Mouse (Mus musculus) hindbrain, embryonic 16.5 days (tissue): ENCODE measurements at regions not wholly inside any gene's neighbourhood (a gene's known extent, or its start where the extent isn't known, plus 50 kb on each side); places are given as distances from the start of the nearest gene placed in this dataset.

Source experiments
- ATAC-seq: fragments of 200-750 bp; cut with Nextera tagmentation; 2 replicates; pipeline ENCODE4 v1.8.0; 2017; ENCODE audit warnings: moderate TSS enrichment, moderate library complexity
- H3K27ac ChIP-seq: fragments of 300-500 bp; sonication (generic); 2 replicates; pipeline ENCODE4 v1.5.1; 2014; ENCODE audit warnings: low read depth, mild to moderate bottlenecking, control low read depth, low read length, moderate library complexity
- H3K27me3 ChIP-seq: fragments of 300-500 bp; sonication (generic); replicated peaks from 2 replicates; pipeline ENCODE4 v1.6.1; 2014; ENCODE audit warnings: low read length; ENCODE audit not compliant: control insufficient read depth, insufficient read depth
- H3K36me3 ChIP-seq: fragments of 300-500 bp; sonication (generic); 2 replicates; pipeline ENCODE4 v1.6.1; 2014; ENCODE audit warnings: mild to moderate bottlenecking, low read length, moderate library complexity, mixed read lengths; ENCODE audit not compliant: control insufficient read depth, insufficient read depth
- H3K4me1 ChIP-seq: fragments of 300-500 bp; sonication (generic); 2 replicates; pipeline ENCODE4 v1.6.1; 2014; ENCODE audit warnings: low read depth, low read length; ENCODE audit not compliant: control insufficient read depth, insufficient read depth
- H3K4me2 ChIP-seq: fragments of 300-500 bp; sonication (generic); 2 replicates; pipeline ENCODE4 v1.6.1; 2014; ENCODE audit warnings: mild to moderate bottlenecking, low read length, control low read depth, moderate library complexity
- H3K4me3 ChIP-seq: fragments of 300-500 bp; sonication (generic); 2 replicates; pipeline ENCODE4 v1.5.1; 2014; ENCODE audit warnings: mild to moderate bottlenecking, low read length, control low read depth, moderate library complexity
- H3K9ac ChIP-seq: fragments of 300-500 bp; sonication (generic); 2 replicates; pipeline ENCODE4 v1.6.1; 2014; ENCODE audit warnings: low read depth, mild to moderate bottlenecking, control low read depth, low read length, moderate library complexity
- H3K9me3 ChIP-seq: fragments of 300-500 bp; sonication (generic); 2 replicates; pipeline ENCODE4 v1.6.1; 2014; ENCODE audit warnings: mild to moderate bottlenecking, low read length, moderate library complexity; ENCODE audit not compliant: control insufficient read depth
- WGBS: fragments of 180-500 bp; shearing (Covaris S2); extraction: QIAGEN DNeasy Blood & Tissue Kit; methylation state at CpG from one replicate; pipeline ENCODE4 v1.1.7; 2014; 5-methylcytosine and 5-hydroxymethylcytosine counted together

DNA sequence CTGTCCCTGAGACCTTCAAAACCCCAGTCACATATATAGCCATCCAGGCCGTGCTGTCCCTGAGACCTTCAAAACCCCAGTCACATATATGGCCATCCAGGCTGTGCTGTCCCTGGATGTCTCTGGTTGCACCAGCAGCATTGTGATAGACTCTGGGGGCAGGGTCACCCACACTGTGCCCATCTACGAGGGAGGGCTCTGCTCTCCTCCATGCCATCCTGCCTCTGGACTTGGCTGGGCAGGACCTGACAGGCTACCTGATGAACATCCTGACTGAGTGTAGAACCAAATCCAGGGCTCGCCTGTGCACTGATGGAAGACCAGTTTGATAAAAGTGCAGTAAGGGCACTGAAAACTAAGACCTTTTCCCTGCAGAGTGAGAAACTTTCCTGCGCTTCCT is 63.1 kb upstream of the S1pr3 start:
- WGBS = 63% methylated on average over 4 of the region's 4 CpGs
- peak; percentile 58; the same call in 1 of the 2 replicates for ATAC-seq
- Histone ChIP-seq H3K4me2 (no peak overlapping the region), H3K27ac (peak overlapping the region; percentile 39; the same call in 1 of the 2 replicates), H3K4me1 (peaks cover 12% of the 10 kb centered on the region), H3K27me3 (no peaks in the 10 kb centered on the region), H3K9me3 (peaks cover 3% of the 10 kb centered on the region; the same call in 1 of the 2 replicates), H3K9ac (no peak overlapping the region), H3K36me3 (no peaks in the 10 kb centered on the region), H3K4me3 (no peak overlapping the region)

- H3K4me3 ChIP-seq = no peak overlapping the region
- ATAC-seq = peak; percentile 85
- H3K36me3 ChIP-seq = no peaks in the 10 kb centered on the region
- 12% methylated on average over 8 of the region's 8 CpGs for WGBS
- peaks cover 3% of the 10 kb centered on the region; the same call in 1 of the 2 replicates for H3K9me3 ChIP-seq
- no peak overlapping the region for H3K4me2 ChIP-seq
- H3K27me3 ChIP-seq = no peaks in the 10 kb centered on the region
- H3K9ac ChIP-seq = no peak overlapping the region
- peaks cover 12% of the 10 kb centered on the region for H3K4me1 ChIP-seq
- peak overlapping the region; percentile 49 for H3K27ac ChIP-seq
Measured at GRCm38 (mm10) chr13:51345839-51346550, 62.4 kb upstream of the S1pr3 start.

- Histone ChIP-seq H3K4me2 (no peak overlapping the region), H3K27ac (no peak overlapping the region), H3K4me3 (no peak overlapping the region), H3K27me3 (no peaks in the 10 kb centered on the region), H3K9me3 (no peaks in the 10 kb centered on the region), H3K36me3 (no peaks in the 10 kb centered on the region), H3K9ac (no peak overlapping the region), H3K4me1 (peaks cover 12% of the 10 kb centered on the region)
- no peak for ATAC-seq
- 69% methylated on average over 4 of the region's 4 CpGs for WGBS
Measured at GRCm38 (mm10) chr13:51348707-51349106, 59.7 kb upstream of the S1pr3 start.

- H3K4me3 ChIP-seq = no peak overlapping the region
- no peaks in the 10 kb centered on the region for H3K9me3 ChIP-seq
- WGBS = 73% methylated on average over 11 of the region's 11 CpGs
- no peak for ATAC-seq
- H3K9ac ChIP-seq = no peak overlapping the region
- peaks cover 12% of the 10 kb centered on the region for H3K4me1 ChIP-seq
- no peaks in the 10 kb centered on the region for H3K36me3 ChIP-seq
- H3K27me3 ChIP-seq = no peaks in the 10 kb centered on the region
- H3K27ac ChIP-seq = no peak overlapping the region
- H3K4me2 ChIP-seq = no peak overlapping the region
Measured at GRCm38 (mm10) chr13:51349818-51350551, 58.5 kb upstream of the S1pr3 start.

GRCm38 (mm10) chr13:51352874-51353273 is 55.6 kb upstream of the S1pr3 start:
- Histone ChIP-seq H3K9me3 (no peaks in the 10 kb centered on the region), H3K27me3 (no peaks in the 10 kb centered on the region), H3K4me1 (no peaks in the 10 kb centered on the region), H3K27ac (no peak overlapping the region), H3K9ac (no peak overlapping the region), H3K36me3 (no peaks in the 10 kb centered on the region), H3K4me3 (no peak overlapping the region), H3K4me2 (no peak overlapping the region)
- no peak for ATAC-seq
- WGBS = 95% methylated on average over 4 of the region's 4 CpGs

- no peak for ATAC-seq
- Histone ChIP-seq H3K27me3 (no peaks in the 10 kb centered on the region), H3K4me3 (no peak overlapping the region), H3K4me2 (no peak overlapping the region), H3K36me3 (no peaks in the 10 kb centered on the region), H3K4me1 (no peaks in the 10 kb centered on the region), H3K9ac (no peak overlapping the region), H3K27ac (no peak overlapping the region), H3K9me3 (no peaks in the 10 kb centered on the region)
- WGBS = 73% methylated on average over 2 of the region's 2 CpGs
Measured at GRCm38 (mm10) chr13:51355507-51355906, 52.9 kb upstream of the S1pr3 start.
